In the genomic region with DNA sequence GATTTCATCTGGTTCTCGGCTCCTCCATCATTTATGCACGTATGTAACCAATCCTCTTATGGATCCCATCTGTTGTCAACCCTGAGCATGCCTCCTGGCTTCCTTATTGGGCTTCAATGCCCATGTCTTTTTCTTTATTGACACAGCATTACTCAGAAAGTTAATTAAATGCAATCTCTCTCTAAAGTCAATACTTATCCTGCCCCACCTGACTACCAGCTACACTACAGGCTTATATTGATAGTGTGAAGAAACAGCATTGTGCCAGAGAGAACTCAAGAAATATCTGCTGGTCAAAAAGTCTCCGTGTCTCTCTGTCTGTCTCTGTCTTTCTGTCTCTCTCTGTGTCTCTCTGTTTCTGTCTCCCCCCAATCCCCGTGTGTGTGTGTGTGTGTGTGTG, we compare ENCODE assay signal across 25 mouse cellular contexts.
"Had no signal": no experiment of that assay in that cellular context is flagged by ENCODE, and none has a peak within 500 bp of the region (broad histone marks: within the 10 kb centered on the region; RNA-seq: fewer than 3 reads in every experiment).

No protein-coding gene starts in this region.

- H3K9me3 ChIP-seq: limb, embryonic 10.5 days; limb, embryonic 13.5 days; liver, embryonic 15.5 days; lung, embryonic 15.5 days; neural tube, embryonic 12.5 days; neural tube, embryonic 15.5 days had no signal

- H3K4me1 ChIP-seq: limb, embryonic 13.5 days; liver, embryonic 12.5 days; liver, embryonic 15.5 days; lung, embryonic 15.5 days; megakaryocyte, embryonic 14.5 days; midbrain, embryonic 10.5 days; neural tube, embryonic 12.5 days; neural tube, embryonic 15.5 days had no signal

- H3K4me3 ChIP-seq: layer of hippocampus, adult 2 months; limb, embryonic 10.5 days; limb, embryonic 13.5 days; liver, embryonic 12.5 days; liver, embryonic 15.5 days; lung, embryonic 15.5 days; megakaryocyte, embryonic 14.5 days; midbrain, embryonic 10.5 days; neural tube, embryonic 12.5 days; neural tube, embryonic 15.5 days had no signal

- H3K4me2 ChIP-seq: limb, embryonic 13.5 days; liver, embryonic 12.5 days; liver, embryonic 15.5 days; lung, embryonic 15.5 days; neural tube, embryonic 12.5 days; neural tube, embryonic 15.5 days had no signal

- DNase-seq: kidney, adult 11 months; kidney, adult 8-10 months; kidney, postnatal 14 days; kidney, postnatal 4 days; layer of hippocampus, adult 9-11 months; liver; lung, adult 18-20 months; lung, postnatal 10 days; lung, postnatal 36 days; midbrain, embryonic 14.5 days; right cerebral cortex, adult 18-20 months; right cerebral cortex, postnatal 25 days; thymus, adult 18-20 months; thymus, postnatal 14 days; thymus, postnatal 4 days had no signal

- H3K9ac ChIP-seq: limb, embryonic 13.5 days; liver, embryonic 12.5 days; liver, embryonic 15.5 days; lung, embryonic 15.5 days; neural tube, embryonic 12.5 days; neural tube, embryonic 15.5 days had no signal

- ATAC-seq: liver, embryonic 12.5 days had no signal

- H3K27me3 ChIP-seq: limb, embryonic 13.5 days; liver, embryonic 12.5 days; liver, embryonic 15.5 days; lung, embryonic 15.5 days; megakaryocyte, embryonic 14.5 days; neural tube, embryonic 12.5 days; neural tube, embryonic 15.5 days had no signal

- H3K36me3 ChIP-seq: limb, embryonic 10.5 days; limb, embryonic 13.5 days; liver, embryonic 12.5 days; liver, embryonic 15.5 days; lung, embryonic 15.5 days; midbrain, embryonic 10.5 days; neural tube, embryonic 12.5 days; neural tube, embryonic 15.5 days had no signal

- H3K27ac ChIP-seq: layer of hippocampus, adult 2 months; limb, embryonic 10.5 days; limb, embryonic 13.5 days; liver, embryonic 12.5 days; liver, embryonic 15.5 days; lung, embryonic 15.5 days; midbrain, embryonic 10.5 days; neural tube, embryonic 12.5 days; neural tube, embryonic 15.5 days had no signal
